Mouse (Mus musculus): ENCODE measurements around the gene Zfp36. TPM values are rescaled to one million over a fixed set of nuclear protein-coding genes. Genes with fewer than 3 reads are reported as not detected.
"Not testable (repeated sequence)": the region's sequence is repeated elsewhere in the genome, so short reads cannot be mapped to it uniquely, and the experiment has no call there.

Zfp36 gene
- 10 to 100 TPM; 11.4 to 27.2 TPM for total RNA-seq (2021)
- long read RNA-seq, experiment 1, transcript Zfp36-202 (1 exons, 2,465 nt) = major isoform, 26 of 28 reads
- long read RNA-seq, experiment 1, partial matches to known transcripts = 0 of 28 reads
- long read RNA-seq, experiment 1, other reads (novel, unspliced or antisense) = 1 of 28 reads
- long read RNA-seq, experiment 2, transcript Zfp36-202 (1 exons, 2,465 nt) = major isoform, 5 of 6 reads
- long read RNA-seq, experiment 2, partial matches to known transcripts = 0 of 6 reads
- long read RNA-seq, experiment 2, other reads (novel, unspliced or antisense) = 0 of 6 reads

DNA sequence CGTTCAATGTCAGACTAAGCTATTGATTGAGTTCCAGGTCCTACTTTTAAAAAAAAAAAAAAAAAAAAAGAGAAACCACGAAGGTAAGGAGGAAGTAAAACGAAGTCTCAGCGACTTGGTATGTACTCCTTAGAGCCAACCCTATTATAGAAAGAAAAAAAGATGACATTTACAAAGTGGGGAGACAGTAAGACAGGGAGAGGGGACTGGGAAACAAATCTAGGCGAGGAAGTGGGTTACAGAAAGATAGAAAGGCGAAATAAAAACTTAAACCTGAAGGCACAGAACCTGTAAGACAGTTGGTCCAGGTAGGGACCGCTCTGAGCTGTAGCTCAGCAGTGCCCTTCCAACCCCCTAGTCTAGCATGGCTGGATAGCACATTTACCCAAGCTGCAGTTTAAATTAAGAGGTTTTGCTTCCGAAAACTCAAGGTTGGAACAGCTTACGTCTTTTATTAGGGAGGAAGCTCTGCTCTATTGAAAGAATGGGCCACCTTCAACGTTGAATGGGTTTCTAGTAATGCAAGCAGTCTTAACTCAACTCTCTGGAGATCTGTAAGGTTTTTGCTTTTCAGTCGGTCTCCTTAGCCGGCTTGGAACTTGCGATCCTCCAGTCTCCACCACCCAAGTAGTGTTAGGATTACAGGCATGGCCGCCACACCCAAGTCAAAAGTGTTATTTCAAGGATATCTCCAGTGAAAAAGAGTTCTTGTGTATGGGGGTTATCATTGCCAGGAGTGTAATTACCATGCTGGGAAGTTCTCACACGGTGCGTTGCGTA is at the start of gene Zfp36:
TSS of gene Zfp36 (minus strand) at position 17 of the 780 bp plus-strand sequence.
- no peak for DNase-seq

DNA sequence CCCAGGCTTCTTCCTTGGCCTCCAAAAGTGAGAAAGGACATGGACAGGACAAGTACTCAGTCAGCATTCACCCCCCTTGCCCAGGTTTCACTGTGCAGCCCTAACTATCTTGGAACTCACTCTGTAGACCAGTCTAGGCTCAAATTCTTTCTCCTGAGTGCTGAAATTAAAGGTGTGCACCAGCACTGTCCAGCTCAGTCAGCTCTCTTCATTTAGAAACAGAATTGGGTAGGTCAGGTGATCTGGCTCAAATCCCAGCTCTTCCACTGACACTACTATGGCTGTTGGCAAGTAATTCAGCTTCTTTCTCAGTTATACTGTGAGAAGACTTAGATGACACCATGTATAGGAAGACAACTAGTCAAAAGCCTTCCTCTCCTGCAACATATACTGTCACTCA is 47.7 kb upstream of the Zfp36 start:
- DNase-seq = no peak

DNA sequence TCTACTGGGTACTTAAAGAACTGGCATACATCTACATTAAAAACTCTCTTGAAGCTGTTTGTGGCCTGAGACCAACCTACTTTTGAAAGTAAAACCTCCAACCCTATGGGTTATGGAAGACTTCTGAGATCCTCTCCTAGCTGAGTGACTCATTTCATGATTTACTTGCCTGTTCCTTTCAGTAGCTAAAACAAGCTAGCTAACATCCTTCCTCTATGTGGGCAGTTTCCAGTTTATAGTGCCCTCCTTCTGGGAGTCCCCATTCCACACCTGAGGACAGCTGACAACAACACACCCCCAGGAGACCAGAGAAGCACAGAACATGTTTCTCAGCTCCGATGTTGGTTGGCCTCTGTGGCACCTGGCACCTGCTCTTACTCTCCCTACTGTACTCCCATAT is 43.0 kb upstream of the Zfp36 start:
- DNase-seq = no peak

DNA sequence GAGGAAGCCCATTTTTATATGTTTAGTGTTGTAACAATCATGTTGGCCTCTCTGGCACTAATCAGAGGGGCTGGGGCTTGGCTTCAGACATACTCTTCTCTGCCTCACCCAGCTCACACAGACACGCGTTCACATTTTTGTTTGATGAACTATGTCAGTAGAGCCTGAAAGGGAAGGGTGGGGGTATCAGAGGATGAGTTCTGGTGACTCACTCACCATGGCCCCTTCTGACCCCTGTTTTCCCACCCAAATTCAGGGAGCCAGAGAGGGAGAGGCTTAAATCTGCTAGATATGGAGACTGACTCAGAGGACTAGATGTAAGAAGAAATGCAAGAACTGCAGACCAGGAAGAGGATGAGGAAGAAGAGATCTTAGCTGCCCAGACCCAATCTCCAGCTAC is 39.4 kb upstream of the Zfp36 start:
- DNase-seq = no peak

DNA sequence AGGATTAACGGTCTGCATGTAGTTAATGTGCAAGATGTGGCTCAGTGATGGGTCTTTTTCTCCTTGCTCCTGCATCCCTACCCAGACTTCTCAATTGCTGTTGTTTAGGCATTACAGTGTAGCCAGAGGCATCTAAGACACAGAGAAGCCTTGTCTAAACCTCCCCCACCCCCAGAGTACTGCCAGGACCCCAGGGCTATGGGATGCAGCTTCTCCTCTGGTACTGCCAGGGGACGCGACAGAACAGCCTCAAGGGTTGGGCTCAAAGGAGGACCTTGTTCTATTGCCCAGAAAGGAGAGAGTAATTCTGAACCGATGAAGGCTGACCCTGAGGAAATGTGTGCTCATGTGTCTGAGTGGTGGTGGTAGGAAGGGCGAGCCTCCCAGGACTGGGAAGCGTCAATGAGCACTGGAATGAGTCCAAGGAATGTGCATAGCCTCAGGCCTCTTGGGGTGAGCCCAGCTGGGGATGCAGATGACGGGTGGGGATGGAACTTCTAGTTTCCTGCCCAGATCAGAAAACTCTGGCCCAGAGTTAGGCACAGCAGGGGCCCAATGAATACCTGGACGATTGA is 38.1 kb upstream of the Zfp36 start:
- peak; percentile 60 for DNase-seq

DNA sequence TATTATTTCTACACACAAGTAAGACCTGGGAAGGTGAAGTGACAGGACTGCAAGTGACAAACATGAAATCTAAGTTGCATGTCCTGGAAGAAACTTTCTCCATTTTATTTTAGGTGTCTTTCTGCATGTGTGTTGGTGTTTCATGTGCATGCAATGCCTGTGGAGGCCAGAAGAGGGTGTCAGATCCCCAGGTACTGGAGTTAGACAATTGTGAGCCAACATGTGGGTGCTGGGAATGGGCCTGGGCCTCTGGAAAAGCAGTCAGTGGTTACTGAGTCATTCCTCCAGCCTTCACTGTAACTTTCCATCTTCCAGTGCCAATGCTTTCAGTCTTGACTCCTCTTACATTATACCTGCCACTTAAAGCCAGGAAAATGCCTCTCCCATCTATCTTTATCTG is 37.3 kb upstream of the Zfp36 start:
- DNase-seq = no peak

DNA sequence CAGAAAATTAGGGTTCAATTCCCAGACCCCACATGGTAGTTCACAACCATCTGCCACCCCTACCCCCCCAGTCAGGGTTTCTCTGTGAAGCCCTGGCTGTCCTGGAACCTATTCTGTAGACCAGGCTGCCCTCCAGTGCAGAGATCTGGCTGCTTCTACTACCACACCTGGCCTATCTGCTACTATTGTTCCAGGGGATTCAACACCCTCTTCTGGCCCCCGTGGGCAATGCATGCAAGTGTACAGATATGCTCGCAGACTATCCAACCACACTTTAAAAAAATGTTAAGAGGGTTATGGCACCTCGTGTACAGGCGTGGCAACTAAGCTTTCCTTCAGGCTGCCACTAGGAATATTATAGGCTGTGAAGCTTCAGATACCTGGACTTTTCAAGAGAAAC is 32.8 kb upstream of the Zfp36 start:
- DNase-seq = no peak

DNA sequence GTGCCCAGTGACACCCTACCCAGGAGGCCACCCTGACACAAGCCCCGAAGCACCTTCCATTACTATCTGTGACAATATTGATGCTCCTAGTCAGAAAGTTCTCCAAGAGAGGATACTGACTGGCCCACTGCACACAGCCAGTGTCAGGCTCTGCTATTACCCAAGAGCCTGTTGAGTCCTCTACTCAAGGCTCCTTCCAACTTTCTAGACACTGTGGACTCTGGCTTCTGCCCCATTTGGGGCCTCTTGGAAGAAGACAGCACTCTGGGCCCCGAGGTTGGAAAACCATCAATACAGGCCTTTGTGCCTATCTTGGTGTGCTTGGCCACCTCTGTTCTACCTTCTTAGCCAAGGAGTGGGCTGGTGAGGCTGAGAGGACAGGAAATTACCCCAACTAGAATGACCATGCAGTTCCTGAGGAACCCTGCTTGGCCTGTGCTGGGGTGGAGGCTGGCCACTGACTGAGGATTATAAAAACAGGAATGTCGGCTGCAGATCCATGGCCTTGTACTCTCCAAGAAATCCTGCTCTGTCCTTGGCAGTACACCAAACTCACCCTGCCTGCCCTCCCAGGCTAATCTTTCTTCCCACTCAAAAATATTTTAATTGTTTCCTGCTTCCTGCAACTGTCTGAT is 30.9 kb upstream of the Zfp36 start:
- DNase-seq = peak; percentile 73

DNA sequence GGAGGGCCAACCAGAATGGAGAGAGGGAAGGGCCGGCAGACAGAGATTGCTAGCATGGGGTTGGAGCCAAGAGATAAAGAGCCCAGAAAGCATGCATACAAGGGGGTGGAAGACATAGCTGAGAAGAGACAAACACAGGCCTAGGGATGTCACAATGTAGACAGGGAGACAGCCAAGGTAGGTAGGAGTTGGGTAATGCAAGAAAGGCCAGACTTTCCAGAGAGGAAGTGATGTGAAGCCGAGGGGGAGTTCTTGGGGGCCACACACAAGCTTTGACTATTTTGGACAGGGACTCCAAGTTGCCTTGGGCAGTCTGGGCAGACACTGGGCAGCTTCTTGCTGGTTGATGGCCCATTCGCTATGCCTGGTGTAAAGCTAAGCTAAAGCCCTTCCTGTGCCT is 21.9 kb upstream of the Zfp36 start:
- no peak for DNase-seq

DNA sequence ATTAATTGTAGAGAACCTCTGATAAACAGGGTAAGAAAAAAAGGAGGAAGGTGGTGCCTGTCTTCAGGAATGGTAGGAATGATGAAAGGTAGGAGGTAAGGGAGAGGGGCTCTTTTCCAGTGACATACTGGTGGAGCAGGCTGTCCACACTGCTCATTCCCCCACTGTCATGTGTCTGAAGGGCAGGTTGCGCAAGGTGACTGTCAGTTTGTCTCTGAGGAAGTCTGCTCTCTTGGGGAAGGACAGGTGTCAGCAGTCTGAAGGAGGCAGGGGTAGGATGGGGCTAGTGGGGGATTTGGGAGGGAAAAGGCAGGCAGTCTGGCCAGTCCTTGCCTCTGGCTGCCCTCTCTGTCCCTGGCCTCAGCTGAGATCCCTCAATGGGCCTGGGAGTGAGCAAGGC is 21.0 kb upstream of the Zfp36 start:
- no peak for DNase-seq

DNA sequence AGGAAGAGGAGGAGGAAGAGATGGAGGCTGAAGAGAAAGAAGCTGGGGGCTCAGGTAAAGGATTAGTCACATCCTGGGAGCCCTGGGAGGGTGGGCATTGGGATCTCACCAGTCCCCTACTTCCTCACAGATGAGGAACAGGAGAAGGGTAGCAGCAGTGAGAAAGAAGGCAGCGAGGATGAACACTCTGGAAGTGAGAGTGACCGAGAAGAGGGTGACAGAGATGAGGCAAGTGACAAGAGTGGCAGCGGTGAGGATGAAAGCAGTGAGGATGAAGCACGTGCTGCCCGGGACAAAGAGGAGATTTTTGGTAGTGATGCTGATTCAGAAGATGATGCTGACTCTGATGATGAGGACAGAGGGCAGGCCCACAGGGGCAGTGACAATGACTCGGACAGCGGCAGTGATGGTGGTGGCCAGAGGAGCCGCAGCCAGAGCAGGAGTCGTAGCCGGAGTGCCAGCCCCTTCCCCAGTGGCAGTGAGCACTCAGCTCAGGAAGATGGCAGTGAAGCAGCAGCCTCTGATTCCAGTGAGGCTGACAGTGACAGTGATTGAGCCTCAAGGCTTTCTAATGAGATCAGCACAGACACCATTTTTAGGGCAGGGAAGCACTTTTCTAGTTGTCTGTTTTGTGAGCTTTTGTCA is 18.8 kb upstream of the Zfp36 start:
- DNase-seq = no peak

DNA sequence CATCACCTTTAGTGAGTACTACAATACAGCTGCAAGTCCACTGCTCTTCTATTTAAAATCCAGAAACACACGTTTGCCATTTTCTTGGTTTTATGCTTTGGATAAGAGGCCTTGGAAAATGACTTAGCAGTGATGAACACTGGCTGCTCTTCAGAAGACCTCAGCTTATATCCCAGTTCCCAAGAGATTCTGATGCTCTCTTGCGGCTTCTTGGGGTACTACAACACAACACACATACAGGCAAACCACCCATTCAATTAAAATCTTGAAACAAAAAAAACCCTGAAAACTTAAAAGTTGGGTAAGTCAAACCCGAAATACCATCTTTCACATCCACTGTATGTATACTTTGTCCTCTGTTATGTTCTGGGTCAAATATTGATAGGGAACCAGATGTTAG is 17.9 kb upstream of the Zfp36 start:
- DNase-seq = no peak

DNA sequence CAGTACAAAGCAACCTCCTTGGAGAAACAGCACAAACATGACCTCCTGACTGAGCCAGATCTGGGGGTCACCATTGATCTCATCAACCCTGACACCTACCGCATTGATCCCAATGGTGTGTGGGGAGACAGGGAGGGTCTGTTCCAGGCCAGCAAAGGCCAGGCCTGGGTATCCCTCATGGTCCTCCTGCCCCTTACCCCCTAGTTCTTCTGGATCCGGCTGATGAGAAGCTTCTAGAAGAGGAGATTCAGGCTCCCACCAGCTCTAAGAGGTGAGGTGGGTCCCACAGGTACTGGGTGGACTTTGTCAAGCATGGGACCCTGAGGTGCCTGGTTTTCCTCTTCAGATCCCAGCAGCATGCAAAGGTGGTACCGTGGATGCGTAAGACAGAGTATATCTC is 15.4 kb upstream of the Zfp36 start:
- DNase-seq = no peak

DNA sequence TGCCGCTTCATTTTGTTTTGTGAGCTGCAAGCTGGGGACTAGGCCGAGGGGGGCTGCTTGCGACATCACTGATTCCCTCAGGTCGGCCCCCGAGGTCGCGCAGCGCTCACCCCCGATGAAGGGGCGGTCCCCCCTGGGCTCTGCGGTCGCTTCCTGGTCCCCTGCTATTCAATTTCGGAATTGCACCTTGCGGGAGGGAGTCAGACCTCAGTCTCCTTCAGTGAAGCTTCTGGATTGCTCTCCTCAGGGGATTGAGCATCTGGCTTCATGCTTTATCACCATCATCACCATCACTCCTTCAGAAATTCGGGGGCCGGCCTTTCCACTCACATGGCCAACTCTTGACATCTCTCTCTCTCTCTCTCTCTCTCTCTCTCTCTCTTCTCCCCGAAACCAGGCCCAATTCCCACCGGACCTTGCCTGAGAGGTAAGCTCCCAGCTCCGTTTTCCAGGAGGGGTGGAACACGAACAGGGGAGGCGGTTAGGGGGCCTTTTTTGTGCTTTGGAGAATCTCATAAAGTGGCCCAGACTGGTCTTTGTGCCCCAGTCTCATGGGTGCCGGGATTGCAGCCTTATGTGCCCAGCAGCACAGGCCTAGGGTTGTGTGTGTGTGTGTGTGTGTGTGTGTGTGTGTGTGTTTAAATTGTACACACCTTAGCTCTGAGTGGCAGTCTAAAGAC is 13.4 kb upstream of the Zfp36 start:
- no peak for DNase-seq

DNA sequence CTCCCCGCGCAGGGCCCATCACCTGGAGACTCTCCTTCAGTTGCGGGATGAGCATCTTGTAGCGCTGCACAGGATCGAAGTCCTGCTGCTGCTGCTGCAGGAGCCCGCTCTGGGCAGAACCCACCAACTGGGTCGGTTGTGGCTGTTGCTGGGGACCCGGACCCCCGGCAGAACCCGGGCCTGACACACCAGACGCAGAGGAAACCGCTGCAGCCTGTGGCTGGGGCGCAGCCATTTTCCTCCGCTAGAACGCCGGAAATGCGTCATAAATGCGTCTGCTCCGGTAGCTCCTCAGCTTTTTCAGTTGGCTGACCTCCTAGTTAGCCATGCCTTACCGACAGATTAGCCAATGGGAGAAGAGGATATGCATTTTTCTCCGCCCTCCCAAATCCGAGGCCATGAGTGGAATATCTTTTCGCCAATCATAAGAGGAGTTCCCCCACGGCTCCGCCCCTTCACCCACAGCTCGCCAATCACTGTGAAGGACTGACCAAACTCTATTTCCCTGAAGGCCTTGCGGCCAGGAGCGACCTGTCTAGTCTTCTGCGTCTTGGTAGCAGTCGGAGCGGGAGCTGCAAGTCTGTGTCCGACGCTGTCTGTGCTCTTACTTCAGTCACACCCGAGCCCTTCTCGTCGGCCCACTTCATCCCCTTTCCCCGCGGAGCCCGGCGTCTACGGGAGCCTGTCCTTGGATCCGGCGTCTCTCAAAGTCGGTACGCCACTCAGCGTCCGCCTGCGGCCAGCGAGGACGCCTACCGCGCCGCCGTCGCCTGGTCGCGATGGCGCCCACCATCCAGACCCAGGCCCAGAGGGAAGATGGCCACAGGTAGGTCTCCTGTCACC is 12.6 kb upstream of the Zfp36 start, which contains the start of the genes Med29 and Paf1:
TSS of gene Med29 (minus strand) at position 280 of the 843 bp plus-strand sequence.
TSS of gene Paf1 (plus strand) at position 523 of the 843 bp plus-strand sequence.
- peak; percentile 96 for DNase-seq

DNA sequence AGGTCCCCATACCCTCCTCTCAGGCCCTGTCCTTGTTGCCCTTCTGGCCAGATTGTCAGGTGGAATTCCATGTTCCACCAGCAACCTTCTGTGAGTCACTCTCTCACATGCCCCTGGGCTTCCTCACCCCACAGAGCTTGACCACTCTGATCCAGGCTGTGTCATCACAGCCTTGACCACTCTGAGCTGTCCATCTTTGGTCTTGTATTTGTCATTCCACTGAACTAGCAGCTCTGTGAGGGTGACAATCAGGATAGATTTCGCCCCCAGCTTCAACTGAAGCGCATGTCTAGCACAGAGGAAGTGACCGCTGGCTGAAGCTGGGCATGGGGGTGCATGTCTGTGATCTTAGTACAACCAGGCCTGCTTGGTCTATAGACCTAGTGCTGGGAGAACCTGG is 10.3 kb upstream of the Zfp36 start:
- no peak for DNase-seq

DNA sequence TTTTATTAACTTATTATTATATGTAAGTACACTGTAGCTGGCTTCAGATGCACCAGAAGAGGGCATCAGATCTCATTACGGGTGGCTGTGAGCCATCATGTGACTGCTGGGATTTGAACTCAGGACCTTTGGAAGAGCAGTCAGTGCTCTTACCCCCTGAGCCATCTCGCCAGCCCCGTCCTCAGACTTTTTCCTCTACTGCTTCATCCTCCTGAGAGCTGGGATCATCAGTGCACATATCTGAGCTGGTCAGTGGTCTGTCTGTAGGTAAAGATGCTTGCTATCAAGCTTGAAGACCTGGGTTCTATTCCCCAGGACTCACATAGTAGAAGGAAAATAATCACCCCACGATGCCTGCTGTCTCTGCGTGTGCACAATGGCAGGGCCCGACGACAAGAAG is 7.3 kb upstream of the Zfp36 start:
- not testable (repeated sequence) for DNase-seq

DNA sequence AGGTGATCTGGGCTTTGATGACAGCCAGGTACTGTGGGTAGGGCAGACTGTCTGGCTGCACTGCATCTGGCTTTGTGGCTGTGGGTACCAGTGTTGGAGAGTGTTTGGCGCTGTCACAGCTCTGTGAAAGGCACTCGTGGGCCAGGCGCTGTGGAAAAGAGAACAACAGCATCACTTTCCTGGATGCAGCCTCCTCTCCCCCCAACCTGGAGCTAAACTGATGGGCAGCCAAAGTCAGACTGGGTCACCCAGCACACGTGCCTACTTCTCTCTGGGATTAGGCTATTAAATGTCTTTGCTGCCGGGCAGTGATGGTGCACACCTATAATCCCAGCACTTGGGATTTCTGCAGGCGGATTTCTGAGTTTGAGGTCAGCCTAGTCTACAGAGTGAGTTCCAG is 6.8 kb upstream of the Zfp36 start:
- not testable (repeated sequence) for DNase-seq

DNA sequence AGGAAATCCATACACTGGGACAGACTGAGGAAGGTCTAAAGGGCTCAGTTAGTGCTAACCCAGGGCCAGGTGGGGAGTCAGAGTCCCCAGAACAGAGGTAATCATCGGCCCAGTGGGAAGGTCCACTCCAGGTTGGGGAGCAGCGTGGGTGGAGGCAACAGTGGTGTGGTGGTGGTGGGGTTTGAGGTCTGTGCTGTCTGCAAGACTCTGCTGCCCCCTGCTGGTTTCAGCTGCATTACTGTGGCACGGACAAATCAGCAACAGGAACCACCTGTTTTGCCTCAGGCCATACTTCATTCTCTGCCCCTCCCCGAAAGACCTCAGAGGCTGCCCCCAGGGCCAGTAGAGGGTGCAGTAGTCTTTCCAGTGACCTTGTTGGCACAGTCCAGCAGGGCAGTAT is 6.4 kb upstream of the Zfp36 start:
- DNase-seq = peak; percentile 90

DNA sequence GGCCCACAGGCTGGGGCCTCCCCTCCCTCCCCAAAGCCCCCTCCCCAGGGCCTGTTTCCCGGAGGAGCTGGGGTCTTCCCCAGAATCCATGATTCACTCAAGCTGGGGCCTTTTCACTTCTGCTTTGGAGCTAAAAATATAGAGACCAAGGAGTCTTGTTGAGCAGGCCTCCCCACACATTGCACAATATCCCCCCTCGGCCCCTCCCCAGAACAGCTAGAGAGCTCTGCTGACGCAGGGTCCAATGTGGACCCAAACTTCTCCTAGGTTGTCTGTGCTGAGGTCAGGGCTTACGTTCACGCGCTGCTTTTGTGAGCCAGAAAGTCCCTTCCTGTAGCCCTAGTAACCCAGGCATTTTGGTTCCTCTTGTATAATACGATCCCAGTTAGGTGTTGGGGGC is 6.0 kb upstream of the Zfp36 start:
- DNase-seq = no peak

DNA sequence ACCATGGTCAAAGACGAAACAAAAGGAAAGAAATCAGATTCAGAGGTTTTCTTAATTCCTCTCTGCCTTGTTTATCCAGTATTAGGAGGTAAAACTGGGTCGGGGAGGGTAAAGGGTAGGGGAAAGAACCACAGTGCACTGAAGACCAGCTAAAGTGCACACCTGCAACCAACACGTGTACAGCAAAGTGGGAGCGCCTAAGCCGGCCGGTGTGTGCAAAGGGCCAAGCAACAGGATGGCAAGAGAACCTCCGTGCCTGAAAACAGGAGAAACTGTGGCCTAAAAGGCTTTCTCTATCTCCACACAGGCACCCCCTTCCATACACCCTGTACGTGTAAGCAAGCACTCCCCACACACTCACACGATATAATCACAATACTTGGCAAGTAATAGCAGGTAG is 5.1 kb upstream of the Zfp36 start:
- DNase-seq = no peak
